Mouse (Mus musculus) G1E (cell line): ENCODE results near the gene Leo1.

Experiments used
- CTCF ChIP-seq: IDR thresholded peaks from 2 replicates; pipeline ENCODE4 v1.5.1; 2012; ENCODE audit warnings: low read depth, low read length, inconsistent platforms, mixed read lengths
- GATA1 ChIP-seq: IDR thresholded peaks from 2 replicates; pipeline ENCODE4 v1.6.1; 2012; ENCODE audit warnings: borderline replicate concordance, low read length, inconsistent platforms, mixed read lengths
- GATA2 ChIP-seq: IDR thresholded peaks from 2 replicates; pipeline ENCODE4 v1.6.1; 2012; ENCODE audit warnings: low read depth, low read length, inconsistent platforms, borderline replicate concordance
- POLR2AphosphoS5 ChIP-seq: IDR thresholded peaks from 2 replicates; pipeline ENCODE4 v1.6.1; 2012; ENCODE audit warnings: low read depth, low read length, inconsistent platforms; ENCODE audit not compliant: insufficient replicate concordance
- TAL1 ChIP-seq: conservative IDR thresholded peaks from 2 replicates; pipeline ENCODE4 v1.6.1; 2012; ENCODE audit warnings: low read depth, low read length, inconsistent platforms, mixed read lengths

GRCm38 (mm10) chr9:75441691-75442131, 387 bp downstream of the Leo1 start:
- no peak for TF ChIP-seq CTCF
- no peak for TF ChIP-seq GATA1
- TF ChIP-seq GATA2 = no peak
- TF ChIP-seq TAL1 = no peak
- no peak for TF ChIP-seq POLR2AphosphoS5
